Mouse (Mus musculus) gastrocnemius, adult 8-10 months (tissue): ENCODE results near the gene Enpp3. TPM values are rescaled to one million over a fixed set of nuclear protein-coding genes. Genes with fewer than 3 reads are reported as not detected.

ENCODE experiments used
- DNase-seq, 2 experiments: peaks; one replicate each; pipeline ENCODE4 v3.0.0; 2022; ENCODE audit warnings: low spot score in 2 of 2
- total RNA-seq, 4 experiments: library from RNA; stranded (reverse); gene quantifications; 2 replicates each; pipeline ENCODE4 v1.2.4; 2022

The Enpp3 gene
- total RNA-seq, 4 experiments from 2014 or later, result 0.87 to 2.3 (median 2.1) TPM

DNA sequence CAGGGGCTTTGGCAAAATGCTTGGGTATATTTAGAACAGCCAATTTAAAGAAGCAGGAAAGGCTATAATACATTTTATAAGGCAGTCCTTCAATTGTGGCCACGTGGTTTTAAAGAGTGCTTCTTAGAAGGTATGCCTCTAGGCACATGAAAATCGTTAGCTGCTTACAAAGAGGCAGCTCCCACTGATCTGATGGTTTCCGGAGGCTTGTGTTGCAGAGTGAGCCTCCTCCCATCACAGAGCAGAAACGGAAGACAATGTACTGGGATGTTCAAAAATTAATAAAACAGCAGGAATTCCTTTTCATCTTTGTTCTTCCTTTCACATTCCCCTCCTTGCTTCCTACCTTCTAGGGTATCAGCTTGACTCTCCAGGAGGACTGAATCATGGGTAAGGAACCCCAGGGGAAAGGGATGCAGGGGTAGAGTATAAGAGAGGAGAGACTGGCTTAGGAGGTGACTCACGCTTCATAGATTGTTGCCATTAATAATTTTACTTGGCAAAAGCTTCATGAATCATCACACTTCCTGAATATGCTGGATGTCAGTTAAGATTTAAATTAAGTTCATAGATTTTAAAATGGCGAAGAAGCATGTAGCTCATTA is 77.4 kb downstream of the Enpp3 start:
- DNase-seq, result no peak

DNA sequence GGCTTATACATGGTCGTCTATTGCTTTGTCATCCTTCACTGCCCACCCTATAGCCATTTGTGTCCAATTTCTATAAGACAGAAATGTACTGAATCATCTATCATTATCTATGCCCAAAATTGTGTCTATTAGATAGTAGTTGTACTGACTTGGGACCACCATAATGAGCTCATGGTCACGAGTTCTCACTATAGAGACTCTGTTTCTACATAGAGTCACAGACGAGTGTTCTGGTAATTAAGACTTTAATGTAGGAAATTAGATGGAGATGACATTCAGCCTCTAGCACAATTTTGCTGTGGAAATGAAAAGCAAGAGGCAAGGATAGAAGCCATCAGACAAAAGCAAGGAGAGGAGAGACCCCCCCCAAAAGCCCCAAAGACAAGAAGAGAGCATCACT is 78.0 kb downstream of the Enpp3 start:
- no peak for DNase-seq

DNA sequence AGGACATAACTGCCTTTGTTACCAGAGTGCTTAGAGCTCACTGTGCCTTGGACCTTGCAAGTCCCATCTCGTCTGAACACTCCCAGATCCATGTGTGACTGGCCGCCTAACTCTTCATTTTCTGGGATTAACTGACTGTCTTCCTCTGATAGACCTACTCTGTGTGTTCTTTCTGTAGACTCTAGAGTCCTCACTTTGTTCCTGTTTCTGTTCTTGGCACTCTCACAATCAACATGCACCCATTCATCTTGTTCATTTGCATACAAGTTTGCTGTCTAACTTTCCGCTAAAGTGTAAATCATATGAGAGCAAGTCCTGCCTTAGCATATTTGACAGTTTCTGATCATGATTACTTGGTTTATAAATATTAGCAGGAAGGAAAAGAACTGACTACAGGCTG is 79.4 kb downstream of the Enpp3 start:
- no peak for DNase-seq

DNA sequence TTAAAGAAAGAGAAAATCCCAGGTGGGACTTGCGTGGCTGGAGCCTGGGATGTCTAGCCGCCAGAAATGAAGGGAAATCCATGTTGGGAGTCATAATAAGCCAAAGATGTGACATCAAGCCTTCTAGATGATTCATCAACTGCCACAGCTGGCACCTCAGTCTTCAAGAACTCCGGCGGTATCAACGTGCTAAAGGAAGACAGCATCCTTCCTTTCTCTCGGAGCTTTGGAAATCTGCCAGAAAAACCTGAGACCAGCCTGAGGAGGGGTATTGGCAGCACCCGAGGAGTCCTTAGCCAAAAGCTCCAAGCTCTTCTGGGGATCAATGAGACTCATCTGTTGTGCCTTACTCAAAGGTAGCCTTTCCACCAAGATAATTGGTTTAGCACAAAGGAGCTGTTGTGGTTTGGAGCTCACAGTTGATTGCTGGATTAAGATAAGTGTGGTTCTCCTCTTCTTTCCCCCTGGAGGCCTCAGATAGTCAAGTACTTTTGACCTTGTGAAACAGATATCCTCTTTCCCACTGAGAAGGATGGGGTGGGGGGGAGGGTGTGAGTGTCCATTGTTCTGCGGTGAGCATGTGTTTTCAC is 84.2 kb downstream of the Enpp3 start:
- no peak for DNase-seq

DNA sequence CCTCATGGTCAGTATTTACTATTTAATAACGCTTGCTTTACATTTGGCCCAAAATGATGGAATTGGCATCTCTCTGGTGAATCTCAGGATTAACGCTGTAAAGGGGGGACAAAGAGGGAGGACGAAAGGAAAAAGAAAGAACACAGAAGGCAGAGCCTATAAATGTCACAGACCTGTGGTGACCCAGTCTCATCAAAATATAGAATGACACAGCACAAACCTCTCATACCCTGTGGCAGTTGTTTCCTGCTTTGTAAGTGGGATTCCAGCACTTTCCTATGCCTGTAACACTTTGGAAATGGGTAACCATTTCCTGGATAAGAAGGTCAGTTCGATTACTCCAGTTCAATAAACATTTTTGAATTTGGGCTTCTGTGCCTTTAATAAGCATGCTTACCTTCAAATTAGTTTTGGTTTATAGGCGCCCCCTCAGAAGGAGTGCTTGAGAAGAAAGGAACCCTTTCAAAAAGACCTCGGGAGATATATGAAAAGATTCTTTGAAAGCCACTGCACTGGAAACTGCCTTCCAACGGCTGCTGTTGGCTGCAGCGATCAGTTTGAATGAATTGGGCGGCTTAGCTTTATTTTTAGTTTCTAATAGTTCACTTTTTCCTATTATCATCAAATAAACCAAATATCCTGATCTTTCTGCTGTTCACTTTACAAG is 87.6 kb downstream of the Enpp3 start:
- DNase-seq, result no peak

DNA sequence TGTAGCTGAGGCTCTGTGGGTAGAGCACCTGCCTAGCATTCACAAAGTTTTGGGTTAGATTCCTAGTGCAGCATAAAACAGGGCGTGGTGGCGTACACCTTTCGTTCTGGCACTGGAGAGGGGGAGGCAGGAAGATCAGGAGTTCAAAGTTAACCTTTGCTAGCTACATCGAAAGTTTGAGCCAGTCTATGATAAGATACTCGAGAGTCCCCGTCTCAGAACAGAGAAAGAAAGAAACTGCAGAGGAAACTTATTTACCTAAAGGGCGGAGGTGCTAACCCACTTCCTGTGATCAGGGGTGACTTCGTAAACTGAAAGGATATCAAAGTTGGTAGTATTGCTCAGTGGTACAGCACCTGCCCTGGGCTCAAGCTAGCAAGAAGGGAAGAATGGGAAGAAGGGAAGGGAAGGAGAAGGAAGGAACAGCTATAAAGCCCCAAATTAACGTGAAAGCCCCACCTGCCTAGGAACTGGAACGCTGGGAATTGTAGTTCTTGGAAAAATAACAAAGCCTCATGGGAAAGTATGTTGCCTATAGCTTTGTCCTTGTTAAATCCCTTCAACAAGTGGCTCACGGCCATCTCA is 88.3 kb downstream of the Enpp3 start:
- no peak for DNase-seq

DNA sequence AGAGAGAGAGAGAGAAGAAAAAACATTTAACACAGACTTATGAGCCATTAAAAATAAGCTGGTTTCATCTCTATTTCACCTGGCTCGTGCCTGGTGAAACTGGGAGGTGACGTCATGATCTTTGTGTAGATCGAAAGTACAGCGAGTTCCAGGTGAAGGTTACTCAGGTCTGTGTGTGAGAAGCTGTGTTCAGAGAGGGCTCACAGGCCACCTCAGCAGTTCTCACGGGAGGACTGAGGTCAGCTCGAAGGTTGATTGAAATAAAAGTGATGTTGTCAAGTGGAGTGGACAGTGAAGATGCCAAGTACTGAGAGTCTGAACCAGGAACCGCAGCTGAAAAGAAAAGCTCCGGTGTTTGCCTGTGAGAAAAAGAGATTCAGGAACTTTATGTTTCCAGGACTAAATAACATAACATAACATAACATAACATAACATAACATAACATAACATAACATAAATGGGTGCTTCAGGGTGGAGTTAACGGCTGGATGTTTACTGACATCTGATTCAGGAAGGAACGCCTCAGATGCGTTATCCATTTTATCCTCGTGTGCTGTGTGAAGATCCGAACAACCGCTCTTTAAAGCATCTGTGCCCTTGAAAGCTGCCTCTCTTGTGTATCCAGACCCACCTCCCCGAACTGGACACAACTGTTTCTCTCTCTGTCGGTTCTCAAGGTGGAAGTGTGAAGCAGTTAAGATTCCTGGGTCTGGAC is 88.9 kb downstream of the Enpp3 start:
- no peak for DNase-seq

DNA sequence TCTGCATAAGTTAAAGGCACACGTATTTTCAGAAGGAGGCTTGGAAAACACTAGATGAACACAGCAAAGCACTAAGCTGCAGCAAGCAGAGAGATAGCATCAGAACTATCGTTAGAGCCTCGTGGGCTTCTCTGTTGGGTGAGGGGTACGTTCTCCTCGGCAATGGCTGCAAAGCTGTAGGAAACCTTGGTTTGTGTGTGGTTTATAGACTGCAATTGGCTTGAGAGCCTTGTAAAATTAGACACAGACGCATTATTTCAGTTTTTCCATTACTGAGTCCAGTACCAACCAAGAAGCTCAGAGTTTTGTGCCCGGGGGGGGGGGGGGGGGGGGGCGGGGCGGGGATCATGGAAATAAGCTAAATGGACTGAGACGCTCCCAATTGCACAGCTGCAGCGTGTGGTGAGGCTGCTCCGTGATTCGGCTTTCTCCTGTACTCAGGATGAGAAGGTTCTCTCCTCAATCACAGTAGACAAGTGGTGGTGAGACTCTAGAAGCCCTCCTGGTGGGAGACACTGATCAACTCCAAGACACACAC is 99.6 kb downstream of the Enpp3 start:
- DNase-seq, result no peak

DNA sequence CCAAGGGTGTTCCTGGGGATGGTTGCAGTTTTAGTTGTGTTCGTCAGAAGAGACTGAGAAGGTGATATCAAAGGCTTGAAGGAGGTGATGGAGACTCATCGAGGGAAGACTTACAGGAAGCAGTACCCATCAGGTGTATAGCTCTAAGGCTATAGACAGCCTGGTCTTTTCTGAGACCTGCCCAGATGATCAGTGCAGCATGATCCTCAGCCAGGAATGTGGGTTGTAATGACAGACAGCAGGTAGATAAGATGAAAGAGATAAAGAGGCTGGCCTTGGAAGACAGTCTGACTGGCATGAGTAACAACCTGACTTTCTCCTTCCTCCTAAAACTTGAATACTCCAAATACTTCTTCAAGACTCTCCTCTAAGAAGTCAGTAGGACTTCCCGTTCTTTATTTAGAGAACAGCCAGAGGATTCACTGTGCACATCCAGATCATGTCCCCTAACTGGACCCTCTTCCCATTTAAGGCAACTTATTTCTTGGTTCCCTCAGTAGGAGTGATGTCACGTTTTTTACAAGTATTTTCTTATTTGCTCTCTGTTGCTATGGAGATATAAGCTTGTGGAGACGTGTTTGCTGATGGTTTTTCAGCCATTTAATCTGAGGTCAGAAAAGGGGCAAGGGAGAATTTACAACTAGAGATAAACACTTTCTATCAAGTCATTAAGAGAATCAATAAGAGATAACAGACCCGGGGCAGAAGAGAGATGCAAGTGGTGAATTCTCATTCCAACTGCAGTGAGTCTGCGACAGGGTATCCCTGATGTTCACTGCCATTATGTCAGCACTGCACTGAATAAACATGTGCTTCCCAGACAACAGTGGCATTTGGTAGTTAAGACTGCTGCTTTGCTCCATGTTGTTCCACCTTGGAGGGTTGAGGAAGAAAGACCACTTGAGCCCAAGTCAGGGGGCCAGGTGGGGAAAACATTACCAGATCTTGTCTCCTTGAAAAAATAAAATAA is 101.1 kb downstream of the Enpp3 start:
- DNase-seq, result no peak

DNA sequence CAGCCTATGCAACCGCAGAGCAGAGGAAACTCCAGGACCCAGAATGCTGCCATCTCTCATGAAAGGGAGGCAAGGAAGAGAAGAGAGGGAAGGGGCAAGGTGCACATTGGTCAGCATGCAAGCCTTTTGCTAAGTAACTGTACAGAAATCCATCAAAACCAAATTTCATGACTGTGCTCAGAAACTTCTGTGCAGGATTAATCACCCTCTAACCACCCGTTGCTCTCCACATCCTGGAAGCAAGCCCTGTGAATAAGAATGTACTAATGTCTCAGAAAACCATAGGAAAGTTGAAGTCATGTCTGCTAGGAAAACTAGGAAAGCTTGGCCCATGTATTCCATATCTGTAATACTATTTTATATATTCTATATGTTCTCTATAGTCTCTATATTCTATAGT is 103.5 kb downstream of the Enpp3 start:
- DNase-seq, result no peak

DNA sequence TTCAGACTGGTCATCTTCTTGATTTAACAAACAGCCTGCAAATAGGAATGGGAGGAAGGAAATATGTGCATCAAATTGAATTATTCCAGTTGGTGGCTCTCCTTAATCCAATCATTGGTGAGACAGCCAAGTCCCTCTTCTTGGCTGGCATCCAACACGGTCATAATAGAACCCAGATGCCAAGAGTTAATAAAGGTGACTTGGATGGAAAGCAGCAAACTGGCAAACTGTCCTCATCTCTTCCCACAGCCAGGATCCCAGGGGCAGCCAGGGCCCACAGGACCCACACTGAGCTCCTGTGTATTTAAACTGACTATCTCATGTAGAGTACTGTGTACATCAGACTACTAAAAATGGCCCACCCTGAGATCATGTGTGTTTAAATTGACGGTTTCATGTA is 104.2 kb downstream of the Enpp3 start:
- no peak for DNase-seq

DNA sequence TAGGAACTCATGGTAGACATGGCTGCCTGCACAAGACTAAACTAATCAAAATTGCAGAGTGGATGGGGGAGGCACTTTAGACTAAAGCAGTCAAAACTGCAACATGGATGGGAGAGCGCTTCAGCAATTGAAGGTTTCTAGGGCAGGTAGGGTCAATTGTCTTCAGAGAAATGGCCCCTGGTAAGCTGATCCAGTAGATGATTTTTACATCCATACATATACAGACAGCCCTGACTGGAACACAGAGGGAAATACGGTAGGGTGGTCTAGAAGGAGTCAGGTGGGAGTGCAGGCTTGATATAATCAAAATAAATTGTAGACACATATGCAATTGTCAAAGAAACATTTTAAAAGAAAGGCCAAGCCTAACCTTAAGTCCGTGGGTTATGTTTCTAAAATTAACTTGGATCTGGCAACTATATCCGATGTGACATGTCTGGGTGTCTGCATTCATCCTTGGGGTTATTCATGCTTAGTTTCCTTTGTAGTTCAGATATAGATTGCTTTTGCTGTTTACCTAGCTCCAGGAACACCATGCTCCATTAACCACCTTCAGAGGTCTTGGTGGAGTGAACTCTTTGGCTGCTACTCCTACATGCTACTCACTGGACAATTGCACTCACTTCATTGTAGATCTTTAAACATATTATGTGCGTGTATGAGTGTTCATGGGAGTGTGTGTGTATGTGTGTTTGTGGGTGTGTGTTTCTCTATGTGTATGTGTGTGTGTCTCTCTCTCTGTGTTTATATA is 107.4 kb downstream of the Enpp3 start:
- no peak for DNase-seq

DNA sequence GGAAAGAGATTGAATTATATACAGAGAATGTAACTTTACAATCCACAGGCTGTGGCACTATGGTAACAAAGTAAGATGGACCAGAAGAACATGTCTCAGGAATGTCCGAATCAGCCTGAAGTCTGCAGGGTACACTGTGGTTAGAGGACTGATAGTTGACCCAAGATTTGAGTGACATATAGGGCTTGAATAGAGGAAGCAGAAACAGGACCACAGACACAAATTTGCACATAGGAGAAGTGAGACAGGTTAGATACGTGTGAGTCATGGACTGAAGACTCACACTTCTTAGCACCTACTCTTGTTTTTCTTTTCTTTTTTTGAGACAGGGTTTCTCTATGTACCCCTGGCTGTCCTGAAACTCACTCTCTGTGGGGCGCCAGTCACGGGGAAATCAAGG is 115.1 kb downstream of the Enpp3 start:
- DNase-seq, result no peak

DNA sequence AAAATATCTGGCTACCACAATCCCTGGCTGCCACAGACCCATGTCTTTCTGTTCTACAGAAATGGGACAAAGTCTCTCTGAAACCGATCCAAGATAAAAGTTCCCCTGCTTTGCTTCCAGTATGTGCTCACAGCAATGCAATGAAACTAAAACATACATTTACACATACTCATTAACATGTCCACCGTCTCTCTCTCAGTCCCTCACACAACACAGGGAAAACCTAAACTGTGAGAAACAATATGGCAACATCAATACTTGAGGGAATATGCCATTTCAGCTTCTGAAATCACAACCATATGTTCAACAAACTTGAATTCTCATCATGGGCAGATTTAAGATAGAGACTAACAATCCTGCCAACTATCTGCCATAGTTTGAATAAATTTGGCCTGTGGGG is 117.4 kb downstream of the Enpp3 start:
- DNase-seq, result no peak

Other genes starting within 250 kb of the Enpp3 start
- gene Ccn2, start 247.4 kb downstream of the Enpp3 start, total RNA-seq, result 10 to 100 TPM in 3 of 4 experiments, 1 to 10 TPM in 1; 9.3 to 17.5 (median 16.5) TPM
- 1 to 10 TPM; 1.9 to 3.1 (median 3.0) TPM for gene Enpp1, start 130.7 kb downstream of the Enpp3 start, total RNA-seq
- 1 to 10 TPM; 6.2 to 7.8 (median 7.4) TPM for gene Med23, start 27.2 kb upstream of the Enpp3 start, total RNA-seq
- under 1 TPM in 1 of 4 experiments, not detected in 3; 0.83 TPM for gene Arg1, start 84.7 kb upstream of the Enpp3 start, total RNA-seq